Mouse (Mus musculus) liver, adult 2 months (tissue): ENCODE results near the gene Mast2. TPM values are rescaled to one million over a fixed set of nuclear protein-coding genes. Genes with fewer than 3 reads are reported as not detected.

Experiments
- DNase-seq: peaks from one replicate; pipeline ENCODE4 v3.0.0-alpha.2; 2011; ENCODE audit warnings: low read depth, low spot score; ENCODE audit errors: extremely low read depth
- H3K27ac ChIP-seq: fragments of 200-500 bp; replicated peaks from 2 replicates; pipeline ENCODE4 v1.5.1; 2012; ENCODE audit warnings: low read depth, mild to moderate bottlenecking, control low read depth, inconsistent platforms, low read length; ENCODE audit not compliant: insufficient read depth
- H3K27me3 ChIP-seq: fragments of 200-500 bp; 2 replicates; pipeline ENCODE4 v1.6.1; 2012; ENCODE audit warnings: mild to moderate bottlenecking, moderate library complexity, low read length, inconsistent platforms; ENCODE audit not compliant: control insufficient read depth, insufficient read depth
- H3K36me3 ChIP-seq: fragments of 200-500 bp; 2 replicates; pipeline ENCODE4 v1.6.1; 2012; ENCODE audit warnings: low read length, inconsistent platforms; ENCODE audit not compliant: control insufficient read depth, insufficient read depth
- H3K4me1 ChIP-seq: fragments of 200-500 bp; 2 replicates; pipeline ENCODE4 v1.6.1; 2011; ENCODE audit warnings: low read length; ENCODE audit not compliant: control insufficient read depth, insufficient read depth
- H3K4me3 ChIP-seq: fragments of 200-500 bp; 2 replicates; pipeline ENCODE4 v1.5.1; 2011; ENCODE audit warnings: low read depth, mild to moderate bottlenecking, control low read depth, low read length, moderate library complexity; ENCODE audit not compliant: insufficient read depth
- H3K79me2 ChIP-seq: fragments of 200-500 bp; 2 replicates; pipeline ENCODE4 v1.6.1; 2012; ENCODE audit warnings: inconsistent platforms, mild to moderate bottlenecking, low read length, moderate library complexity; ENCODE audit not compliant: control insufficient read depth, insufficient read depth
- H3K9ac ChIP-seq: fragments of 200-500 bp; 2 replicates; pipeline ENCODE4 v1.6.1; 2012; ENCODE audit warnings: low read depth, mild to moderate bottlenecking, control low read depth, inconsistent platforms, low read length
- CTCF ChIP-seq: fragments of 200-500 bp; IDR thresholded peaks from 2 replicates; pipeline ENCODE4 v1.5.1; 2011; ENCODE audit warnings: low read depth, low read length, control low read depth
- POLR2A ChIP-seq: fragments of 200-500 bp; IDR thresholded peaks from 2 replicates; pipeline ENCODE4 v1.6.1; 2011; ENCODE audit warnings: low read length, control low read depth; ENCODE audit not compliant: insufficient read depth; ENCODE audit errors: extremely low read depth
- WGBS: fragments of 180-500 bp; shearing (Covaris S2); methylation state at CpG from one replicate; pipeline ENCODE4 v1.1.7; 2018; 5-methylcytosine and 5-hydroxymethylcytosine counted together
- polyA plus RNA-seq: library from polyadenylated mRNA; depleted of rRNA; stranded (reverse); fragments of >200 nt; gene quantifications from 2 replicates; pipeline ENCODE4 v1.2.3, GENCODE M21; 2012
- total RNA-seq: library from RNA; depleted of rRNA; stranded (reverse); fragments of >200 nt; gene quantifications from 2 replicates; pipeline ENCODE4 v1.2.3, GENCODE M21; 2014

The Mast2 gene
- total and polyA plus RNA-seq, 2 experiments = 3.9 to 20.6 TPM

GRCm38 (mm10) chr4:116435626-116436025 lies 28.4 kb downstream of the Mast2 start:
- peaks cover 7% of the 10 kb centered on the region; the same call in 1 of the 2 replicates for H3K36me3 ChIP-seq
- H3K27ac ChIP-seq = no peak overlapping the region
- peaks cover 3% of the 10 kb centered on the region; the same call in 1 of the 2 replicates for H3K79me2 ChIP-seq
- TF ChIP-seq CTCF (no peak), POLR2A (no peak)
- H3K9ac ChIP-seq = no peak overlapping the region
- no peak overlapping the region for H3K4me3 ChIP-seq
- DNase-seq = no peak
- 97% methylated on average over 4 of the region's 4 CpGs for WGBS
- no peaks in the 10 kb centered on the region for H3K27me3 ChIP-seq
- no peaks in the 10 kb centered on the region; the same call in 1 of the 2 replicates for H3K4me1 ChIP-seq

DNA sequence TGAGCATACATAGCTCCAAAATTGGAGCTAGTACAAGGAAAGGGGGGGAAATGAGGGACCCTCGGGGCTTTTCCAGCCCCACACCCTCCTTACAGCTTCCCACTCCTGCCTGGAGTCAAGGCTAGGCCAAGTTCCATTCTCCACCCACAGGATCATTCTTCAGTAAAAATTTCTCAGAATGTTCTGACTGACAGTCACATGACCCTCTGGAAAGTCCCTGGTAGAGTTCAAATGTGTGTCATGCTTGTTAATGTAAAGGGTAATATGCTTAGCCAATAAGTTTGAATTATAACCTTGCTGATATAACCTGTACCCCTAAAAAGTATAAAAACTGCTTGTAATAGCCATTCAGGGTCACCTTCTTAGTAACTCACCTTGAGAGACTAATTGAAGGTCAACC lies 41.8 kb downstream of the Mast2 start:
- Histone ChIP-seq H3K4me3 (no peak overlapping the region), H3K36me3 (no peaks in the 10 kb centered on the region), H3K79me2 (peaks cover 3% of the 10 kb centered on the region; the same call in 1 of the 2 replicates), H3K9ac (no peak overlapping the region), H3K27ac (no peak overlapping the region), H3K4me1 (no peaks in the 10 kb centered on the region), H3K27me3 (no peaks in the 10 kb centered on the region)
- no peak for TF ChIP-seq CTCF
- TF ChIP-seq POLR2A = no peak
- WGBS = 52% methylated on average over 1 of the region's 1 CpGs
- no peak for DNase-seq

GRCm38 (mm10) chr4:116421170-116421569 lies 42.8 kb downstream of the Mast2 start:
- no peaks in the 10 kb centered on the region for H3K4me1 ChIP-seq
- no peaks in the 10 kb centered on the region for H3K36me3 ChIP-seq
- H3K9ac ChIP-seq = no peak overlapping the region
- peaks cover 3% of the 10 kb centered on the region; the same call in 1 of the 2 replicates for H3K79me2 ChIP-seq
- H3K4me3 ChIP-seq = no peak overlapping the region
- TF ChIP-seq POLR2A = no peak
- no peak for TF ChIP-seq CTCF
- 27% methylated on average over 3 of the region's 3 CpGs for WGBS
- H3K27ac ChIP-seq = no peak overlapping the region
- DNase-seq = no peak
- no peaks in the 10 kb centered on the region for H3K27me3 ChIP-seq

DNA sequence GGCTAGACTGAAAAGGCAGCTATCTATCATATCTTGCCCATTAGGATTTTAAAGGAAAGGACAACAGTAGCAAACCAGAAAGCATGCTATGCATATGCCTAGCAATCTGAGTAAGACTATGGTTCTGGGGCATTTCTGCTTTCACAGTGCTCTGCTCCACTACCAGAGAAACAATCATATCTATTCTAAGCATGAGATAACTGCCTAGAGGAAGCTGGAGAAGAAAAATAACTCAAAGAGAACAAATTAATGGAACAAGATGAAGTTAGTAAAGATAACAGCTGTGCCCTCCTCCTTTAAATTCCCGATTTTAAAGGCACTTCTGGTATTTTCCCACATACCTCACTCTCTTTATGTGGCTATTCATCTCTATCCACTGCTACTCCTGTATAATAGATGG lies 51.0 kb downstream of the Mast2 start:
- H3K4me3 ChIP-seq = no peak overlapping the region
- H3K79me2 ChIP-seq = peaks cover 3% of the 10 kb centered on the region; the same call in 1 of the 2 replicates
- no peak overlapping the region for H3K27ac ChIP-seq
- no peaks in the 10 kb centered on the region for H3K4me1 ChIP-seq
- TF ChIP-seq POLR2A = no peak
- H3K36me3 ChIP-seq = peaks cover 2% of the 10 kb centered on the region; the same call in 1 of the 2 replicates
- H3K9ac ChIP-seq = no peak overlapping the region
- H3K27me3 ChIP-seq = no peaks in the 10 kb centered on the region
- no peak for DNase-seq
- WGBS = 56% methylated on average over 1 of the region's 1 CpGs

DNA sequence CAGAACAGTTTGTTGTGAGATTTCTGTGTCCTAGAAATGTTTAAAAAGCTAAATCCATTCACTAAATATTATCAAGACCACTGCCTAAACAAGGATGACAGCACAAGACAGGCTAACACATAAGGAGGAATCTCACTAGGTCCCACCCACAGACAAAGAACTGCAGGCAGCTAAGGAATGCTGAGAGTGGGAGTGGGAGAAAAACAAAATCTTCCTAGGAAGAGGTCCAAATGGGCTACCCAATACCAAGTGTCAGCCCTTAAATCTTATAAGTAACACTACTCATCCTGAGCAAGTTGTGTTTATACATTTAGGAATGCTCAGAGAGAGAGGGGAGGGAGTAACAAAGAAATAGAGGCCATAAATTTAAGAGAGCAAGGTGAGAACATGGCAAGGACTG lies 52.6 kb downstream of the Mast2 start:
- Histone ChIP-seq H3K4me1 (no peaks in the 10 kb centered on the region), H3K9ac (no peak overlapping the region), H3K27me3 (no peaks in the 10 kb centered on the region), H3K27ac (no peak overlapping the region), H3K36me3 (peaks cover 2% of the 10 kb centered on the region; the same call in 1 of the 2 replicates), H3K4me3 (no peak overlapping the region), H3K79me2 (peaks cover 3% of the 10 kb centered on the region; the same call in 1 of the 2 replicates)
- no peak for DNase-seq
- TF ChIP-seq POLR2A (no peak), CTCF (no peak)

DNA sequence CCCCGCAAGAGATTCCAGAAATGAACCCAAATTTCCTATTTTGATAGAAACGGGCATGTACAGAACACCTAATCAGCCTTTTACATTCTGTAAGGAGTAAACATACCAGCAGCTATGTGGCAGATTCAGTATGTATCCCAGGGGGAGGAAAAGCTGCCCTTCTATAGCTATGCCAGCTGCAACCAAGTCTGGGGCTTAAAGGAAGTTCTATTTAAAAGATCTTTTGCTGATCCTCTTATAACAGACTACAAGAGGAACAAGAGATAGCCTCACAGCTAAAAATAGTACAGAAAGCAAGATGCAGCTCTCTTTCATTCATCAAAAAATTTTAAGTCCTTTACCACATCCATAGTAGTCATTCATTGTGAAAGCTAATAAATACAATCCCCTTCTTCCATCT lies 57.3 kb downstream of the Mast2 start:
- WGBS = 89% methylated on average over 2 of the region's 2 CpGs
- Histone ChIP-seq H3K9ac (no peak overlapping the region), H3K27ac (no peak overlapping the region), H3K79me2 (peaks cover 3% of the 10 kb centered on the region; the same call in 1 of the 2 replicates), H3K4me1 (peaks cover 2% of the 10 kb centered on the region; the same call in 1 of the 2 replicates), H3K4me3 (no peak overlapping the region), H3K27me3 (no peaks in the 10 kb centered on the region), H3K36me3 (peaks cover 2% of the 10 kb centered on the region; the same call in 1 of the 2 replicates)
- DNase-seq = no peak
- no peak for TF ChIP-seq POLR2A
- no peak for TF ChIP-seq CTCF
